Mouse (Mus musculus) heart, postnatal 0 days (tissue): Measurements from ENCODE around the gene Slc35b4.

Source experiments
- CTCF ChIP-seq: IDR thresholded peaks from 2 replicates; pipeline ENCODE4 v1.5.1; 2016; ENCODE audit warnings: antibody characterized with exemption, control low read depth, low read depth
- EP300 ChIP-seq: IDR thresholded peaks from 2 replicates; pipeline ENCODE4 v1.6.1; 2016; ENCODE audit warnings: antibody characterized with exemption, low read depth

DNA sequence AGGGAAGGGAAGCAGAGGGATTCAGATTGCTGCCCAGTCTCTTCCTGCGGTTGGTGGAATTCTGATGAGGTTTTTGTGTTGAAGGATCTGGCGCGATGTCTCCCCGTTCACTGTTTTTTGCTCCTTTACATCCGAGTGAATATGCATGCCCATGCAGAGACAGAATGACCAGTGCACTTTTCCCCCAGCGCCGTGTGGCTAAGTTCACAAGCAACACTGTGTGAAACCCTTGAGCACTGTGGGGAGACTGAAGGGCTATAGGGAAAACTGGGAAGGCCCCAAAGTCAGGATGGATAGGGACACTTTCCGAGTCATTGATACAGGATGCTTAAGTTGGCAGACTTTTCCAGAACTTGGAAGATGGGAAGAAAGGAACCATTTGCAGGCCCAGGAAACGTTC, 44.5 kb downstream of the Slc35b4 start:
- TF ChIP-seq CTCF, result no peak
- TF ChIP-seq EP300, result no peak
